Comparison of ENCODE assay signal across 24 mouse cellular contexts in genomic region chr5:147579691-147580090, GRCm38 (mm10).
A peak's percentile ranks its signal among the peaks of the same experiment; 100 is the strongest.
DNase-seq lines count a peak whose midpoint lies in the region; ATAC-seq and TF ChIP-seq lines count a peak whose summit lies in the region.
"Had no signal": no experiment of that assay in that cellular context is flagged by ENCODE, and none has a peak within 500 bp of the region (broad histone marks: within the 10 kb centered on the region; RNA-seq: fewer than 3 reads in every experiment).

No protein-coding gene starts in this region.

- no peak for TF ChIP-seq CTCF in heart, postnatal 0 days (IDR thresholded peaks at IDR 0.05; ENCODE audit: low read depth)

- H3K4me3 ChIP-seq in heart, embryonic 10.5 days = no peak overlapping the region
- H3K4me3 ChIP-seq in brown adipose tissue, adult 24 weeks (ENCODE audit: insufficient read depth, low read depth, low read length) = no peak overlapping the region; the same call in 1 of the 2 replicates
- H3K4me3 ChIP-seq in heart, postnatal 0 days (ENCODE audit: low read depth, low read length) = no peak overlapping the region
- H3K4me3 ChIP-seq: embryonic facial prominence, embryonic 13.5 days; forebrain, embryonic 10.5 days; forebrain, embryonic 15.5 days; hindbrain, embryonic 10.5 days; hindbrain, embryonic 15.5 days; limb, embryonic 13.5 days; midbrain, embryonic 12.5 days; myocyte; neural tube, embryonic 12.5 days had no signal

- H3K27me3 ChIP-seq in heart, embryonic 10.5 days (ENCODE audit: insufficient read depth, poor library complexity, severe bottlenecking) = no peaks in the 10 kb centered on the region; the same call in 1 of the 2 replicates
- H3K27me3 ChIP-seq in heart, postnatal 0 days (ENCODE audit: control insufficient read depth, insufficient read depth, low read length) = no peaks in the 10 kb centered on the region
- H3K27me3 ChIP-seq: embryonic facial prominence, embryonic 13.5 days; forebrain, embryonic 15.5 days; midbrain, embryonic 12.5 days; neural tube, embryonic 12.5 days had no signal

- ATAC-seq in heart, postnatal 0 days (ENCODE audit: insufficient read depth, low read depth) = peak; percentile 37; the same call in 1 of the 2 replicates
- ATAC-seq: activated CD4-positive, CD25-positive, alpha-beta regulatory T cell, adult 4 months; forebrain, embryonic 15.5 days; inflammation-experienced regulatory T-cells, adult 6 months had no signal

- H3K4me2 ChIP-seq in heart, postnatal 0 days (ENCODE audit: low read depth, low read length) = no peak overlapping the region
- H3K4me2 ChIP-seq: embryonic facial prominence, embryonic 13.5 days; forebrain, embryonic 15.5 days; hindbrain, embryonic 15.5 days; limb, embryonic 13.5 days; liver, embryonic 11.5 days; midbrain, embryonic 12.5 days; neural tube, embryonic 12.5 days had no signal

- peaks cover 12% of the 10 kb centered on the region for H3K4me1 ChIP-seq in heart, embryonic 10.5 days
- H3K4me1 ChIP-seq in brown adipose tissue, adult 24 weeks (ENCODE audit: control insufficient read depth, insufficient read depth, insufficient read length, low read length) = peaks cover 8% of the 10 kb centered on the region
- H3K4me1 ChIP-seq in heart, postnatal 0 days (ENCODE audit: control insufficient read depth, insufficient read depth) = peaks cover 4% of the 10 kb centered on the region; the same call in 1 of the 2 replicates
- H3K4me1 ChIP-seq: embryonic facial prominence, embryonic 13.5 days; forebrain, embryonic 15.5 days; hindbrain, embryonic 10.5 days; hindbrain, embryonic 15.5 days; limb, embryonic 13.5 days; midbrain, embryonic 12.5 days; neural tube, embryonic 12.5 days had no signal

- no peaks in the 10 kb centered on the region for H3K9me3 ChIP-seq in heart, embryonic 10.5 days
- H3K9me3 ChIP-seq in heart, postnatal 0 days (replicated peaks; ENCODE audit: control insufficient read depth, low read length) = no peaks in the 10 kb centered on the region
- H3K9me3 ChIP-seq: embryonic facial prominence, embryonic 13.5 days; forebrain, embryonic 10.5 days; forebrain, embryonic 15.5 days; hindbrain, embryonic 10.5 days; hindbrain, embryonic 15.5 days; limb, embryonic 13.5 days; midbrain, embryonic 12.5 days; neural tube, embryonic 12.5 days had no signal

- no peak overlapping the region for H3K27ac ChIP-seq in heart, embryonic 10.5 days
- H3K27ac ChIP-seq in brown adipose tissue, adult 24 weeks (replicated peaks; ENCODE audit: low read depth, low read length) = peak overlapping the region; percentile 97
- 0 out of 2 replicates have a peak overlapping the region, but pooled peaks have one; percentile 1 for H3K27ac ChIP-seq in heart, postnatal 0 days (ENCODE audit: low read depth)
- H3K27ac ChIP-seq: embryonic facial prominence, embryonic 13.5 days; forebrain, embryonic 10.5 days; forebrain, embryonic 15.5 days; hindbrain, embryonic 10.5 days; hindbrain, embryonic 15.5 days; limb, embryonic 13.5 days; midbrain, embryonic 12.5 days; neural tube, embryonic 12.5 days had no signal

- peak; percentile 48 for DNase-seq in gastrocnemius, postnatal 25 days
- DNase-seq in gastrocnemius, postnatal 10 days = no peak
- peak; percentile 73 to 85 for DNase-seq in heart, adult 9 months (ENCODE audit: low spot score in 2 of 2)
- no peak for DNase-seq in heart, embryonic 10.5 days (ENCODE audit: low spot score)
- no peak for DNase-seq in heart, postnatal 0 days (ENCODE audit: low spot score)
- DNase-seq in ovary, postnatal 36 days (ENCODE audit: low spot score) = no peak
- DNase-seq: adrenal gland, postnatal 14 days; B cell, adult 2 months; cerebellum, adult 18-20 months; cerebellum, postnatal 10 days; right cerebral cortex, postnatal 4 days had no signal

- peak; percentile 53; the same call in 1 of the 2 replicates for TF ChIP-seq EP300 in heart, postnatal 0 days (IDR thresholded peaks at IDR 0.05; ENCODE audit: low read depth)

- H3K9ac ChIP-seq in heart, postnatal 0 days (replicated peaks; ENCODE audit: low read depth, low read length) = no peak overlapping the region
- H3K9ac ChIP-seq: embryonic facial prominence, embryonic 13.5 days; forebrain, embryonic 15.5 days; hindbrain, embryonic 15.5 days; limb, embryonic 13.5 days; midbrain, embryonic 12.5 days; neural tube, embryonic 12.5 days had no signal

- H3K36me3 ChIP-seq in heart, embryonic 10.5 days = peaks cover 13% of the 10 kb centered on the region; the same call in 1 of the 2 replicates
- H3K36me3 ChIP-seq in heart, postnatal 0 days (replicated peaks; ENCODE audit: control insufficient read depth, insufficient read depth, low read length) = no peaks in the 10 kb centered on the region; the same call in 1 of the 2 replicates
- H3K36me3 ChIP-seq: embryonic facial prominence, embryonic 13.5 days; forebrain, embryonic 10.5 days; forebrain, embryonic 15.5 days; hindbrain, embryonic 10.5 days; hindbrain, embryonic 15.5 days; limb, embryonic 13.5 days; midbrain, embryonic 12.5 days; neural tube, embryonic 12.5 days had no signal

- WGBS in heart, embryonic 10.5 days = 69% methylated on average over 8 of the region's 8 CpGs
- 51% methylated on average over 8 of the region's 8 CpGs for WGBS in heart, postnatal 0 days

Comparison
In these comparisons a context has a peak if more than half of its experiments do, and no peak if none do; other contexts are left out.
1. DNase-seq: peak in gastrocnemius, postnatal 25 days (single experiment) and heart, adult 9 months (2 of 2); none in gastrocnemius, postnatal 10 days (single experiment), heart, embryonic 10.5 days (single experiment), heart, postnatal 0 days (single experiment) and ovary, postnatal 36 days (single experiment).